Mouse (Mus musculus) myocyte (in vitro differentiated cells): ENCODE data around the gene Dnmt3a.

ENCODE experiments used
- MAX ChIP-seq: IDR thresholded peaks from one replicate; pipeline ENCODE4 v1.6.1; 2011; ENCODE audit warnings: low read depth, mild to moderate bottlenecking, control low read depth
- POLR2A ChIP-seq: IDR thresholded peaks from one replicate; pipeline ENCODE4 v1.6.1; 2011; ENCODE audit warnings: low read depth, mild to moderate bottlenecking, control low read depth, moderate library complexity; ENCODE audit not compliant: insufficient read length

DNA sequence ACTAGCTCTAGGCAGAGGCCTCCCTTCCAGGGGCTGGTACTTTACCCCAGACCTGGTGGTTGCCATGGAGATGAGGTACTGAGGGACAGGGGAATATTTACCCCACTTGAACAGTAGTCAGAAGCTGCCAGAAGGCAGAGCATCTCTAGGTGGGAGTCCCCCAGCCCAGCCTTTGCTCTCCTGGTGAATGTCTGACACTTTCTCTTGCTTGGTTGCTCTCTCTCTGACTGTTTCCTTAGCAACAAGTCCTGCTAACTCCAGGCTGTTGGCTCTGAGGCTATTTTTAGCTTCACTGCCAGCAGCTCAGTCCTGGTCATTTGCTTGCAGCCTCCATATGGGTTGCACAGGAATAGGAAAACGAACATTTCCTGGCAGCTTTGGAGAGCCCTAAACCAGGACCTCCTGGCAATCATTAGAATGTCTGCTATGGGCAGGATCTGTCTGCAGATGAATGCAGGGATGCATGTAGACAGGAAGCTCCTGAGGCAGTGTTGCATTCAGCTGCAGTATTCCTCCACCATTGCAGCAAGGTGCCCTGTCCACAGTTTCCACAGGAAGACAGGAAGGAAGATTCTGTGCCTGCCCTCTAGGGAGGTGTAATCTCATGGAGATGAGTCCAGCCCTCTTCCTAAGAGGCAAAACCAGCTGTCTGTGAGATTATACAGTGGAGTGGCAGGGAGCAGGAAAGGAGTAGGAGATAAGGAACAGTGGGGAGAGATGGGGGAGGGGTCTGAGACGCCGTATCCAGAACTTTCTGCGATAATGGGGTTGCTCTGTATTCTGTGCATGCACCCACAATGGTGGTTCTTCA, 81.9 kb downstream of the Dnmt3a start:
- TF ChIP-seq MAX (no peak), POLR2A (no peak)
